Mouse (Mus musculus): ENCODE measurements around the gene Frk.

GRCm38 (mm10) chr10:34638245-34638644 is 155.0 kb downstream of the Frk start:
- TF ChIP-seq POLR2A (IDR thresholded peaks at IDR 0.05; ENCODE audit: borderline replicate concordance, low read depth, low read length) (no peak), CTCF (IDR thresholded peaks at IDR 0.05; ENCODE audit: low read depth, low read length) (no peak)

Data from bone marrow macrophage, adult 2 months (primary cell).